Mouse (Mus musculus): ENCODE measurements at regions not wholly inside any gene's neighbourhood (a gene's known extent, or its start where the extent isn't known, plus 50 kb on each side); places are given as distances from the start of the nearest gene placed in this dataset.

DNA sequence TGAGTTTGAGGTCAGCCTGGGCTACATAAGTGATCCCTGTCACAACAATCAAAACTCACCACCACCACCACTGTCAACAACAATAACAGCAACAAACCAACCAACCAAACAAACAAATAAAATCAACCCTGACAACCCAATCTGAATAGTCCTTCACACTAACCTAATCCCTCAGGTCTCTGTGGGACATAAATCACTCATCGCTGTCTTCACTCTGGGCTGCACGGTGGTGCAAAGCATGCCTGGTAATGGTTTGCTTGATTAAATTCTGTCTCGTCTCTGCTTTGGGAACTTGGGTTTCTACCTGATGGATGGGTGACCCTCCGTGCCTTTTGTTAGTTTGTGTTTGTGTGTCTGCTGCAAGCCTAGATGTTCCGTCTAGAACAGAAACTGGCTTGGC, 100.6 kb downstream of the Slc17a6 start:
- no peaks in the 10 kb centered on the region for H3K9me3 ChIP-seq
- 65% methylated on average over 5 of the region's 5 CpGs for WGBS
- no peaks in the 10 kb centered on the region for H3K36me3 ChIP-seq
- H3K27me3 ChIP-seq (ENCODE audit: insufficient read depth, poor library complexity, severe bottlenecking), result no peaks in the 10 kb centered on the region
- H3K4me3 ChIP-seq, result no peak overlapping the region
- H3K4me1 ChIP-seq (replicated peaks), result peaks cover 8% of the 10 kb centered on the region
- H3K27ac ChIP-seq, result no peak overlapping the region
- DNase-seq (ENCODE audit: low spot score), result no peak

DNA sequence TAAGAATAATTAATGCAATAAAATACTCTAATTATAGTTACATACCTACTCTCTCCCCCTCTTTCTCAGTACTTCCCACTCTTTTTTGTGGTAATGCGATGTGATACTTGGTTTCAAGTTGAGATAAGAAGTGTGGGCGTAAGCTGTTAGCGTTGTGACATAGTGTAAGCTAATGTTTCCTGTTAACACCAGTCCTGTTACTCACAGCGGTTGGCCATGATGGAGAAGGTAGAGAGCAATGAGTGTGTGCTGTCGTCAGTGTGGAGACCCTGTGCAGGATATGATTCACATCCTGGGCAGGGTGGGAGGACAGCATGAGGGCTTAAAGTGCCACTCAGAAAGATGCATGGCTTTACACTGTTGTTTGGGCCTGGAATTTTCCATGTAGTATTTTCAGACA, 102.1 kb downstream of the Slc17a6 start:
- Histone ChIP-seq H3K36me3 (no peaks in the 10 kb centered on the region), H3K9me3 (no peaks in the 10 kb centered on the region), H3K4me3 (no peak overlapping the region), H3K27me3 (ENCODE audit: insufficient read depth, poor library complexity, severe bottlenecking) (no peaks in the 10 kb centered on the region), H3K27ac (no peak overlapping the region), H3K4me1 (replicated peaks) (peaks cover 8% of the 10 kb centered on the region)
- 84% methylated on average over 5 of the region's 5 CpGs for WGBS
- DNase-seq (ENCODE audit: low spot score), result no peak

DNA sequence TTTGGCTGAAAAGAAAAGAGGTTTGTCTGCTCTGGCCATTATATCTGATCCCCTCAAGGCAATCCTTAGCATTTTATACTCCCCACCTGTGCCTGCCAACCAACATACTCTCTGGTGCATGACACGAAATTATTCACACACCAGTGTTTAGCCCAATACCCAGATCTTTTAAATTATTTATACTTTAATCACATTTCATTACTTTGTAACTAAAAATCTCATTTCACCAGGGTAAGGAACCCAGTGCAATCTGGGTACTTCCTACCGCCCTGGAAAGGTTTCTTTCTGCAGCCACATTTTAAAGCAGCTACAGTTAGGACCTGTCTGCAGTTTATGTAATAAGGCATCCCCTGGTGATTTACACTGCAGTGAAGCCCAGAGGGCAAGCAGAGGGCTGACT, 114.5 kb downstream of the Slc17a6 start:
- no peaks in the 10 kb centered on the region for H3K4me1 ChIP-seq (replicated peaks)
- no peaks in the 10 kb centered on the region for H3K9me3 ChIP-seq
- no peaks in the 10 kb centered on the region for H3K36me3 ChIP-seq
- peaks cover 2% of the 10 kb centered on the region; the same call in 1 of the 2 replicates for H3K27me3 ChIP-seq (ENCODE audit: insufficient read depth, poor library complexity, severe bottlenecking)
- no peak overlapping the region for H3K4me3 ChIP-seq
- H3K27ac ChIP-seq, result no peak overlapping the region
- no peak for DNase-seq (ENCODE audit: low spot score)
- WGBS, result 71% methylated on average over 2 of the region's 2 CpGs

DNA sequence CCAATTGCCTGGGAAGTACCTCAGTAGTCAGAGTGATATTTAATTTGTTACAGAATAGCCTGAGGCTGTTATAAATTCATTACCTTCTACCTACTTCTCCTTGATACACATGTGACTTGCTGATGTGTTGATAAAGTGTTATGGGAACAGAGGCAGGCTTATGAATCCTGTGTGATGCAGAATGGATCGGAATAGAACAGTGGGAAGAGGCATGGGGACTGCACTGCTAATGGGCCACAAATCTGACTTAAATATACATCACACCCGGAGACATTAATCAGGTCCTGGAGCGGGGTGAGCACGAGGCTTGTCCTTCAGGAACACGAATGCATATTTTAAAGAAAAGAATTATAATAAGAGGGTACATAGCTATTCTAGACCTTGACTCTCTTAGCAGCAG, 117.8 kb downstream of the Slc17a6 start:
- Histone ChIP-seq H3K9me3 (no peaks in the 10 kb centered on the region), H3K4me3 (no peak overlapping the region), H3K27me3 (ENCODE audit: insufficient read depth, poor library complexity, severe bottlenecking) (peaks cover 2% of the 10 kb centered on the region; the same call in 1 of the 2 replicates), H3K27ac (no peak overlapping the region), H3K4me1 (replicated peaks) (no peaks in the 10 kb centered on the region), H3K36me3 (no peaks in the 10 kb centered on the region)
- 86% methylated on average over 5 of the region's 5 CpGs for WGBS
- no peak for DNase-seq (ENCODE audit: low spot score)

DNA sequence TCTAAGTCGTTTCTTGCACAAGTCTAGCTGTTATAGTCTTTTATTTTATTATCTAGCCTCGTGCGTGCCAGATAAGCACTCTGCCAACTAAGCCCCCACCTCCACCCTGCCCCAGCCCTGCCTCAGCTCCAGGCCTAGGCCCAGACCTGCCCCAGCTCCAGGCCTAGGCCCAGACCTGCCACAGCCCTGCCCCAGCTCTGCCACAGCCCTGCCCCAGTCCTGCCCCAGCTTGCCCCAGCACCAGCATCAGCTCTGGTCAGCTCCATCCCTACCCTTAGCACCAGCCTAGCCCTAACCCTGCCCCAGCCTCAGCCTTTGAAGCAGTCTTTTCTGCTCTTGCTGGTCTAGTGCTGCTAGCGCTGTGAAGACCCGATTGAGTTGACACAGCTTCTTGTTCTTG, 119.1 kb downstream of the Slc17a6 start:
- DNase-seq (ENCODE audit: low spot score), result no peak
- WGBS, result 87% methylated on average over 5 of the region's 5 CpGs

DNA sequence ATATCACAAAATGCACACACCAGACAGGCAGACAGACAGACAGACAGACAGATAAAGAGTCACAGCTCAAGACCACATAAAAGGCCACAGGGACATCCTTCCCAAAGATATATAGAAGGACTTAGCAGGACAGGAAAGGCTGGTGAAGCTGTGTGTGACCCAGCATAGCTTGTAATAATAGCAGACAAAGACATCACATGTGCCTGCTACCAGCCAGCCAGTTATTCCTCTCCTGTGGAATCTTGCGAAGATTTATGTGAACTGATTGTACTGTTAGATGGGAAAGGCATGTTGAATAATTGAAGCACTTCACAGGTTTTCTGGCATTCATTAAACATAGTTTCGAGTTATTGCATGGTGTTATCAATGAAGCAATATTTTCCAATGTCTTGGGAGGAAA, 119.1 kb upstream of the Gas2 start:
- Histone ChIP-seq H3K4me3 (no peak overlapping the region), H3K4me1 (replicated peaks) (0 out of 2 replicates have a peak, but pooled peaks cover 3% of the 10 kb centered on the region), H3K9me3 (no peaks in the 10 kb centered on the region), H3K27me3 (ENCODE audit: insufficient read depth, poor library complexity, severe bottlenecking) (peaks cover 2% of the 10 kb centered on the region; the same call in 1 of the 2 replicates), H3K27ac (no peak overlapping the region), H3K36me3 (no peaks in the 10 kb centered on the region)
- WGBS, result 86% methylated on average over 2 of the region's 2 CpGs
- DNase-seq (ENCODE audit: low spot score), result no peak

More for the DNA sequence above, 119.1 kb downstream of the Slc17a6 start:
- no peak overlapping the region for H3K27ac ChIP-seq
- H3K9me3 ChIP-seq, result no peaks in the 10 kb centered on the region
- 0 out of 2 replicates have a peak, but pooled peaks cover 3% of the 10 kb centered on the region for H3K4me1 ChIP-seq (replicated peaks)
- H3K4me3 ChIP-seq, result no peak overlapping the region
- no peaks in the 10 kb centered on the region for H3K36me3 ChIP-seq
- H3K27me3 ChIP-seq (ENCODE audit: insufficient read depth, poor library complexity, severe bottlenecking), result peaks cover 2% of the 10 kb centered on the region; the same call in 1 of the 2 replicates

DNA sequence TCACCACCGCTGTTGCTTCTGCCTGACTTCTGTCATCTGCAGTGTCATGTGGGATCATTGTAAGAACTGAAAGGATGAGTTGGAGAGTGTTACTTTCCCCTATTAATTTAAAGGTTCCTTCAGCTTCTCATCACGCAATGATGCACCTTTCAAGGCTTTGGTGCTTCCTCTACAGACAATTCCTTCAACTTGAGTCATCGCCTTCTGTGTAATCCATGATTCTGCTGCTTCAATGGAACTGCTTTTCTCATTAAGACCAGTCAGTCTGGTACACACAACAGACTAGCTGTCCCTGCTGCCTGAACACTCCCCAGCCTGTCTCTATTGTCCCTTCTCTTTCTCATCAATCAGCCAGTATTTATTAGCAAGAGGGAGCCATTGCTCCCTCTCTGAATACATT, 116.2 kb upstream of the Gas2 start:
- no peaks in the 10 kb centered on the region for H3K9me3 ChIP-seq
- peaks cover 22% of the 10 kb centered on the region for H3K27me3 ChIP-seq (ENCODE audit: insufficient read depth, poor library complexity, severe bottlenecking)
- H3K27ac ChIP-seq, result no peak overlapping the region
- H3K4me3 ChIP-seq, result no peak overlapping the region
- DNase-seq (ENCODE audit: low spot score), result no peak
- peaks cover 9% of the 10 kb centered on the region for H3K4me1 ChIP-seq (replicated peaks)
- H3K36me3 ChIP-seq, result no peaks in the 10 kb centered on the region
- WGBS, result 82% methylated on average over 3 of the region's 3 CpGs

DNA sequence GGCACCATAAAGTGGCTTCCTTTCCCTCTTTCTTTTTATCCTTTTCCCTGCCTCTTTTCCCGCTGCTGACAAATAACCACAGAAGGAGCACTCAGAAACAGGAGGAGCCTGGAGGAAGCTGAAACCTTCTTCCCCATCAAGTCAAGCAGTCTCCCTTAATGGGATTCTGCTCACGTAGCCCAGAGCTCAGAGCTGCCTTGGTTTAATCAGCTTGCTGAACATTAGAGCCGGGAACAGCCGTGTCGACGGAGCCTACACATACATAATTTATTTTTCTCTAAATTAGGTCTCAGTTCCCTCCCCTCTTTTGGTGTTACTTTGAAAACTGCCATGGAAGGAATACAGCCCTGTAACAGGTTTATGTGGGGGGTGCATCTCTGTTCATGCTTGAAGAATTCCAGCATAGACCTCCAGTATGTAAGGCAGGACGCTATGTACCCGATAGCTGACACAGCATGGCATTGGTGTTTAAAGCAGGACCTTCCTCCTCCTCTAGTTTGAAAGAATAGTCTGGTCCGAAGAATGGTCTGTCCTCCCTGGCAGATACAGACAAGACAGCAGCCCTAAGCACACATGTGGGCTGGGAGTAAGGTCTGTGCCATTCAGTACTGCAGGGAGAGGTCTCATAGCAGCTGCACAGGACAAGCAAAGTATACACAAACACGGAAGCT, 113.0 kb upstream of the Gas2 start:
- H3K4me3 ChIP-seq, result no peak overlapping the region
- 63% methylated on average over 10 of the region's 10 CpGs for WGBS
- peak; percentile 4 for DNase-seq (ENCODE audit: low spot score)

DNA sequence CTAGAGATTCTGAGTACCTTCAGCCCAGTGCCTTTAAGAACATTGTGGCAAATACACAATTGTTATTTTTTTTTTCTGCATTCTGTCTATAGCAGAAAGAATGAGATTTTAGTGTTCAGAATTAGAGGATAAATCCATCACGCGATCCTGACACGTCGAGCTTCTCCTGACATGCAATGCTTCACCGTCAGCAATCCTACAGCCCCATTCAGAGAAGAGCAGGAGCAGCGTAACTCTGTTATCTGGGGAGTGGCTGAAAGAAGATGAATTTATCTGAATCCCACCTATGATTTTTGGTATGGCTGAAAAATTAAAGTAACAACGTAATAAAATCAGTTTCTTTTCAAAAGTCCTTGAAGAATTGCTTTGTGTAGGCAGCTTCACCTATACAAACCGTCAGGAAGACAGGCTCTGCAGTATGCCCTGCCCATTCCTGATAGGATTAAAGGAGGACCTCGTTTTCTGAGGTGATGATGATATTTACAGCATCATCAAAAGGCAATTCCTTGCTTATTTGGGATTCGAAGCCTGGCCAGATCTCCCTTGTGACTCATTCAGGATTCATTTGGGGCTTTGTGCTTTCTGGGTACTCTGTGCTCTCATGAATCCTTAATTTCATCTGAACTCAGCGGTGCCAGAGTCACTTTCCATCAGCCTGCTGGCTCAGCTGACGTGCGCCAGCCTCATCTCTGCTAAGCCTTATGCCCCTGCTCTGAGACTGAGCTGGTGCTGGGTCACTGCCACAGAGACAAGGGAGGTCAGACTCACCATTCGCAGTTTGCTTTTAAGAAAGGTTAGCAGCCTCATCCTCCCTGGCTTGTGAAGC, 112.3 kb upstream of the Gas2 start:
- DNase-seq (ENCODE audit: low spot score), result peak; percentile 7
- WGBS, result 75% methylated on average over 14 of the region's 14 CpGs
- H3K4me3 ChIP-seq, result no peak overlapping the region

More for the DNA sequence above, 113.0 kb upstream of the Gas2 start:
- Histone ChIP-seq H3K9me3 (no peaks in the 10 kb centered on the region), H3K27ac (peak overlapping the region; percentile 59; the same call in 1 of the 2 replicates), H3K36me3 (no peaks in the 10 kb centered on the region), H3K4me1 (replicated peaks) (peaks cover 9% of the 10 kb centered on the region), H3K27me3 (ENCODE audit: insufficient read depth, poor library complexity, severe bottlenecking) (peaks cover 46% of the 10 kb centered on the region)

DNA sequence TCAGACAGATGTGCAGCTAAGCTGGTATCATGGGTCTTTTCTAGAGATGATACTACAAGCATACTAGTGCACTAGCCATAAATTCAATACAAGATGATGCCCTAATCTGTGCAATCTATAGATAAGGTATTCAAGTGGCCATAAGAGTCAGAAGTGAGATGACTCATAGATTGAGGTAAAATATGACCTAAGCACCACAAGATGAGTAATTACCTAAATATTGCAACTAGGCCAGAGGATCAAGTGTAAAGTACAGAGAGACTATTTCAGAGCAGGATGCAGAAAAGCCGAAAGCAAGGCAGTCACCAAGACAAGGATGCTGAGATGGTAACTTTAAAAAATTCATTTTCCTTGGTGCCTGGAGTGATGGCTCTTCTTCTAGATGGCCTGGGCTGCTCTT, 111.5 kb upstream of the Gas2 start:
- peaks cover 56% of the 10 kb centered on the region for H3K27me3 ChIP-seq (ENCODE audit: insufficient read depth, poor library complexity, severe bottlenecking)
- no peaks in the 10 kb centered on the region for H3K9me3 ChIP-seq
- WGBS, result 94% methylated on average over 1 of the region's 1 CpGs
- H3K4me3 ChIP-seq, result no peak overlapping the region
- H3K4me1 ChIP-seq (replicated peaks), result peaks cover 9% of the 10 kb centered on the region
- DNase-seq (ENCODE audit: low spot score), result no peak
- H3K27ac ChIP-seq, result no peak overlapping the region
- no peaks in the 10 kb centered on the region for H3K36me3 ChIP-seq

More for the DNA sequence above, 112.3 kb upstream of the Gas2 start:
- peak overlapping the region; percentile 59; the same call in 1 of the 2 replicates for H3K27ac ChIP-seq
- no peaks in the 10 kb centered on the region for H3K9me3 ChIP-seq
- H3K36me3 ChIP-seq, result no peaks in the 10 kb centered on the region
- peaks cover 9% of the 10 kb centered on the region for H3K4me1 ChIP-seq (replicated peaks)
- H3K27me3 ChIP-seq (ENCODE audit: insufficient read depth, poor library complexity, severe bottlenecking), result peaks cover 48% of the 10 kb centered on the region

DNA sequence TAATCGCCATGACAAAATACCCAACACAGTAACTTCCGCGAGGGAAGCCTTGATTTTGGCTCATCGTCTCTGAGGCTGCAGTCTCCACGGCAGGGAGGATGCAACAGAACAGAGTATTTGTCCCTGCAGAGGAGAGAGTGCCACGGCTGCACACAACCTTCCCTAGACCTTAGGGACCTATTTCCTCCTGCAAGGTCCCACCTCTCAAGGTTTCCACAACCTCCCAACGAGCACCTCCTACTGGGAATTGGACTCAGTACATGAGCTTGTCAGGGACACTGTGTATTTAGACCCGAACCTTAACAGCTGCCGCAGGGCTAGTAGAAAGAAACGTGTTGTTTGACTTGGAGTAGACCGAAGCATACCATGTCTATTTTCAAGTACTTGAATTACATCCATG, 108.8 kb upstream of the Gas2 start:
- H3K36me3 ChIP-seq, result no peaks in the 10 kb centered on the region
- DNase-seq (ENCODE audit: low spot score), result no peak
- WGBS, result 82% methylated on average over 11 of the region's 11 CpGs
- H3K9me3 ChIP-seq, result no peaks in the 10 kb centered on the region
- H3K4me1 ChIP-seq (replicated peaks), result peaks cover 6% of the 10 kb centered on the region
- peaks cover 83% of the 10 kb centered on the region for H3K27me3 ChIP-seq (ENCODE audit: insufficient read depth, poor library complexity, severe bottlenecking)
- H3K4me3 ChIP-seq, result no peak overlapping the region
- H3K27ac ChIP-seq, result no peak overlapping the region

DNA sequence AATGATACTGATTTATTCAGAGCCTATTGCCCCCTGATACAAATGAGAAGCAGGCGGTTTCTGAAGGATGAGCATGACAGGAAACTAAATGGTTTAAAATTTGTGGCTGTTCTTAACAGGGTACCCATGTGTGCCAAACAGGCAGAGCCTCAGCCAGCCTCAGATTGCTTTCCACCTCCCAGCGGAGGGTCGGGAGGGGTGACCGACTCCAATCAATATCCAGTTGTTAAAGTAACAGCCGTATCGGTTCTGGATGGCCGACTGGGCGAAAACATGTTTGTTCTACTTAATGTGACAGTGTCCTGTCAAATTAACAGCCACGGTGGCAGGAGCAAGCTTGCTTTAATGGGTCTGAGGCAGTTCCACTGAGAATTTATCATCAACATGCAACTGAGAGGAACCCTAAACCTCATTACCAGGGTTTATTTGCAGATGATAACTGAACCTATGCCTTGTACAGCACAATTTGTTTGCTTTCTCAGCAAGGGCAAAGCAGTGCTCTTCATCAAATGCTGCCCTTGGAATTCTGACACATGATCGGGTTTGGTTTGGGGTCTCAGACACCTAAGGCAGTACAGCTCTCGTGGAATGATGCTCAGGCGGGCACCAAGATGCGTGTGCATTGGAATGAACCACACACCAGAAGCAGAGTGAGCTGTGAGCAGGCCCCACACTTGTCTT, 107.5 kb upstream of the Gas2 start:
- Histone ChIP-seq H3K9me3 (no peaks in the 10 kb centered on the region), H3K27ac (no peak overlapping the region), H3K4me3 (no peak overlapping the region), H3K27me3 (ENCODE audit: insufficient read depth, poor library complexity, severe bottlenecking) (peaks cover 89% of the 10 kb centered on the region), H3K4me1 (replicated peaks) (peaks cover 6% of the 10 kb centered on the region; the same call in 1 of the 2 replicates), H3K36me3 (no peaks in the 10 kb centered on the region)
- WGBS, result 34% methylated on average over 13 of the region's 13 CpGs
- DNase-seq (ENCODE audit: low spot score), result peak; percentile 52

DNA sequence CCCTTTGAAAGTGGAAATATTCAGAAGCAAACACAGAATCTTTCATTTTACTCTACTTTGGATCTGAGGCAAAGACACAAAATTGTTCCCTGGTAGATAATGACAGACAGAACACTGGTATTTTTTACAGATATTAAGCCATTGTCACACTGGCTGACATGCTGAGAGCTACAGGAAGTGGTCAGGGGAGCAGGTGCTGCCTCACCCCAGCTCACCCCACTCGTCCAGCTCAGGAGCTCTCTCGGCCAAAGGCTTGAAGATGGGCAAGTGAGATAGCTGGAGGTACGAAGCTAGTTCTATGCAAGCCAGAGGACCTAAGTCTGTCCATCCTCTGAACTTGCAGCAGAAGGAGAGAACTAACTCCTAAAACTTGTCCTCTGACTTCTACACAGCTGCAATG, 105.6 kb upstream of the Gas2 start:
- no peak for DNase-seq (ENCODE audit: low spot score)
- H3K9me3 ChIP-seq, result no peaks in the 10 kb centered on the region
- 69% methylated on average over 3 of the region's 3 CpGs for WGBS
- H3K27ac ChIP-seq, result no peak overlapping the region
- H3K4me3 ChIP-seq, result no peak overlapping the region
- H3K36me3 ChIP-seq, result no peaks in the 10 kb centered on the region
- H3K27me3 ChIP-seq (ENCODE audit: insufficient read depth, poor library complexity, severe bottlenecking), result peaks cover 83% of the 10 kb centered on the region
- no peaks in the 10 kb centered on the region for H3K4me1 ChIP-seq (replicated peaks)
